Mouse (Mus musculus): Measurements from ENCODE around the gene Arhgap20. TPM values are rescaled to one million over a fixed set of nuclear protein-coding genes. Genes with fewer than 3 reads are reported as not detected.

Gene Arhgap20
- polyA plus RNA-seq, 1 experiment from 2014 or later: 0.10 TPM

GRCm38 (mm10) chr9:51881386-51881785 lies 116.2 kb downstream of the Arhgap20 start:
- 41% methylated on average over 4 of the region's 4 CpGs for WGBS (ENCODE audit: insufficient replicate concordance)
- ATAC-seq: no peak
- H3K9ac ChIP-seq: no peak overlapping the region
- no peaks in the 10 kb centered on the region for H3K36me3 ChIP-seq
- no peaks in the 10 kb centered on the region for H3K27me3 ChIP-seq (replicated peaks)
- H3K4me2 ChIP-seq: no peak overlapping the region
- no peak overlapping the region for H3K27ac ChIP-seq
- no peaks in the 10 kb centered on the region for H3K4me1 ChIP-seq
- H3K4me3 ChIP-seq: no peak overlapping the region
- no peaks in the 10 kb centered on the region for H3K9me3 ChIP-seq (replicated peaks)

- no peaks in the 10 kb centered on the region for H3K27me3 ChIP-seq (replicated peaks)
- ATAC-seq: no peak
- no peak overlapping the region for H3K27ac ChIP-seq
- H3K9ac ChIP-seq: no peak overlapping the region
- no peaks in the 10 kb centered on the region for H3K4me1 ChIP-seq
- H3K9me3 ChIP-seq (replicated peaks): no peaks in the 10 kb centered on the region
- no peak overlapping the region for H3K4me2 ChIP-seq
- 53% methylated on average over 4 of the region's 4 CpGs for whole genome bisulfite sequencing (ENCODE audit: insufficient replicate concordance)
- H3K36me3 ChIP-seq: no peaks in the 10 kb centered on the region
- no peak overlapping the region for H3K4me3 ChIP-seq
Observed at GRCm38 (mm10) chr9:51881881-51882280, 116.7 kb downstream of the Arhgap20 start.

GRCm38 (mm10) chr9:51883319-51883718 lies 118.2 kb downstream of the Arhgap20 start:
- H3K9ac ChIP-seq: no peak overlapping the region

GRCm38 (mm10) chr9:51892921-51893320 lies 127.8 kb downstream of the Arhgap20 start:
- Histone ChIP-seq H3K9ac (no peak overlapping the region), H3K4me2 (no peak overlapping the region), H3K27ac (no peak overlapping the region), H3K4me1 (no peaks in the 10 kb centered on the region), H3K9me3 (replicated peaks) (no peaks in the 10 kb centered on the region), H3K4me3 (no peak overlapping the region), H3K27me3 (replicated peaks) (no peaks in the 10 kb centered on the region), H3K36me3 (no peaks in the 10 kb centered on the region)
- 82% methylated on average over 1 of the region's 1 CpGs for WGBS (ENCODE audit: insufficient replicate concordance)
- ATAC-seq: no peak

More at GRCm38 (mm10) chr9:51883319-51883718, 118.2 kb downstream of the Arhgap20 start:
- ATAC-seq: no peak
- 53% methylated on average over 4 of the region's 4 CpGs for WGBS (ENCODE audit: insufficient replicate concordance)
- Histone ChIP-seq H3K36me3 (no peaks in the 10 kb centered on the region), H3K4me2 (no peak overlapping the region), H3K27ac (no peak overlapping the region), H3K27me3 (replicated peaks) (no peaks in the 10 kb centered on the region), H3K4me1 (no peaks in the 10 kb centered on the region), H3K9me3 (replicated peaks) (no peaks in the 10 kb centered on the region), H3K4me3 (no peak overlapping the region)

Other genes with a start within 250 kb of the Arhgap20 start
- gene Fdx1, start 198.2 kb downstream of the Arhgap20 start, polyA plus RNA-seq (2016; fragmentation: Nextera tagmentation; extraction: Ambion mirVana): 34.4 and 34.9 TPM in 2 replicates